Mouse (Mus musculus): ENCODE results near the gene Syvn1. TPM values are rescaled to one million over a fixed set of nuclear protein-coding genes. Genes with fewer than 3 reads are reported as not detected.

The Syvn1 gene
- polyA plus RNA-seq, 1 experiment from 2014 or later: 30.8 TPM

DNA sequence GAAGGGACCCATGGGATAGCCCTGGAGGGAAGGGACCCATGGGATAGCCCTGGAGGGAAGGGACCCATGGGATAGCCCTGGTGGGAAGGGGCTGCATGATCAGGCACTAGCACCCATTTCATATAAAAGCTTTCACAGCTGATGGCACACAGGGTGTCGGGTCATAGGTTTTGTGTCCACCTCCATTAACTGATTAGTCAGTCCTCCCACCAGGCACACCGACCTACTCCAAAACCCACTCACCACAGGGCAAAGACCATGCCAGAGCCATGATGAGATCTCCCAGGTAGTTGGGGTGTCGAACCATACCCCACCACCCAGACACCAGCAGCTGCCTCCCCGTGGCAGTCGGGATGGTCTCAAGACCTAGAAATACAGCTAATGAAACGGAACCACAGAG, 16.7 kb downstream of the Syvn1 start:
- Histone ChIP-seq H3K27ac (no peak overlapping the region), H3K4me1 (peaks cover 62% of the 10 kb centered on the region), H3K9me3 (no peaks in the 10 kb centered on the region), H3K4me3 (peak overlapping the region; percentile 70; the same call in 1 of the 2 replicates), H3K36me3 (replicated peaks) (peaks cover 37% of the 10 kb centered on the region), H3K27me3 (ENCODE audit: poor library complexity, severe bottlenecking) (no peaks in the 10 kb centered on the region)
- no peak for DNase-seq (ENCODE audit: extremely low spot score, low spot score)
- 95% methylated on average over 6 of the region's 6 CpGs for WGBS

- Histone ChIP-seq H3K4me3 (peak overlapping the region; percentile 70), H3K4me1 (peaks cover 51% of the 10 kb centered on the region), H3K36me3 (replicated peaks) (peaks cover 48% of the 10 kb centered on the region), H3K9me3 (no peaks in the 10 kb centered on the region), H3K27ac (peak overlapping the region; percentile 89), H3K27me3 (ENCODE audit: poor library complexity, severe bottlenecking) (0 out of 2 replicates have a peak, but pooled peaks cover 3% of the 10 kb centered on the region)
- DNase-seq (ENCODE audit: extremely low spot score, low spot score): no peak
- 46% methylated on average over 5 of the region's 5 CpGs for WGBS
Observed at GRCm38 (mm10) chr19:6066571-6066970, 20.2 kb downstream of the Syvn1 start.

GRCm38 (mm10) chr19:6067011-6067723, 20.8 kb downstream of the Syvn1 start:
- H3K27ac ChIP-seq: peak overlapping the region; percentile 89
- under 1% methylated on average over 30 of the region's 30 CpGs for WGBS
- no peaks in the 10 kb centered on the region for H3K9me3 ChIP-seq
- H3K36me3 ChIP-seq (replicated peaks): peaks cover 51% of the 10 kb centered on the region
- DNase-seq (ENCODE audit: extremely low spot score, low spot score): peak; percentile 86
- H3K4me1 ChIP-seq: peaks cover 45% of the 10 kb centered on the region
- peak overlapping the region; percentile 70 for H3K4me3 ChIP-seq
- H3K27me3 ChIP-seq (ENCODE audit: poor library complexity, severe bottlenecking): 0 out of 2 replicates have a peak, but pooled peaks cover 3% of the 10 kb centered on the region

DNA sequence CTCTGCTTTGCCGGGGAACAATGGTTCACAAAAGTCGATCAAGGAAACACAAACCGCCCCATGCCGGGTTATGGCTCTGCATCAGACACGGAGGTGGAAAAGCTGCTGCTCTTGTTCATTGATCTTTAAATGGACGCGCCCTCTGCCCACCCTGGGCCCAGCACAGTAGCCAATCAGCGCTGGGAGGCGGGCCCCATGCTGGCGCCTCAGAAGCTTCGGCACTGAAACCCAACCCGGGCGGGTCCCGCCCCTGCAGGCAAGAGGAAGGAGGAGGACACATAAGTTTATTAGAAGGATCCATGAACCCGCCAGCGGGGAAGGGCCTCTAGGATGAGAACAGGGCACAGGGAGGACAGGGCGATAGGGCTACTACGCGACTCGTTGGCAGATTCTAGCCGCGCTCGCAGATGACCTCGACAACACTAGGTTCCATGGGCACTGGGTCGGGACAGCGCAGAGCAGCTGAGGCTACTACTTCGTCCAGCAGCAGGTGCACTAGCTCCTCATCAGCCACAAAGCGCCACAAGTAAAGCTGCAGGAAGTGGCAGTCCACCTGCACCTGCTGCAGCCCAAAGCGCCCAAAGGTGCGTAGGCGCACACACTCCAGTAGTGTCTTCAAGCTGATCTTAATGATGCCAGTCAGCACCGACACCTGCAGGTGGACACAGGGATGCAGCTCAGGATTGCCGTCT, 21.5 kb downstream of the Syvn1 start, which contains the start of gene Tm7sf2:
Gene Tm7sf2 (minus strand): TSS at position 650 of the 692 bp plus-strand sequence.
- Histone ChIP-seq H3K4me1 (peaks cover 38% of the 10 kb centered on the region), H3K27ac (peak within 1 kb of the TSS; percentile 89), H3K4me3 (peak within 1 kb of the TSS; percentile 70), H3K36me3 (replicated peaks) (peaks cover 53% of the 10 kb centered on the region), H3K9me3 (no peaks in the 10 kb centered on the region), H3K27me3 (ENCODE audit: poor library complexity, severe bottlenecking) (0 out of 2 replicates have a peak, but pooled peaks cover 3% of the 10 kb centered on the region)
- WGBS: 8% methylated on average over 33 of the region's 33 CpGs
- DNase-seq (ENCODE audit: extremely low spot score, low spot score): peak; percentile 92

- WGBS: 79% methylated on average over 4 of the region's 4 CpGs
- DNase-seq (ENCODE audit: extremely low spot score, low spot score): no peak
- 0 out of 2 replicates have a peak overlapping the region, but pooled peaks have one; percentile 30 for H3K27ac ChIP-seq
- peaks cover 52% of the 10 kb centered on the region for H3K36me3 ChIP-seq (replicated peaks)
- 0 out of 2 replicates have a peak, but pooled peaks cover 3% of the 10 kb centered on the region for H3K27me3 ChIP-seq (ENCODE audit: poor library complexity, severe bottlenecking)
- peak overlapping the region; percentile 12; the same call in 1 of the 2 replicates for H3K4me3 ChIP-seq
- no peaks in the 10 kb centered on the region for H3K9me3 ChIP-seq
- peaks cover 34% of the 10 kb centered on the region for H3K4me1 ChIP-seq
Observed at GRCm38 (mm10) chr19:6068951-6069350, 22.6 kb downstream of the Syvn1 start.

DNA sequence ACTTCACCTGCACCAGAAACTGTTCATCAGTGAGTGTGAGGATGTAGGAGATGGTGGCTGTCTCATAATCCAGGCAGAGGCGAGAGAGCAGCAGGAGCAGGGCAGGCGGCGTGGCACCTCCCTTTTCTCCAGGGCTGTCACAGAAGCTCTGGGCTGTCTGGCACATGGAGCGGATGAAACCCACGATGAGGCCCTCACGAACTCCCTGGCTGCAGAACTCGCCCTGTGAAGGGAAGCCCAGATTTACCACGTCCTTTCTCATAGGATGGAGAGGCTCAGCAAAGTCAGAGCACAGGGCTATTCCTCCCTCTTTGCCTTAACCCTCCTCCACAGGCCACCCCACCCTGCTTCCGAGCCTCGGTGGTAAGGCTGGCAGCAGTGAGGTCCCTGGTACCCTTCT, 23.5 kb downstream of the Syvn1 start:
- no peak for DNase-seq (ENCODE audit: extremely low spot score, low spot score)
- Histone ChIP-seq H3K36me3 (replicated peaks) (peaks cover 56% of the 10 kb centered on the region), H3K27ac (no peak overlapping the region), H3K9me3 (no peaks in the 10 kb centered on the region), H3K4me3 (no peak overlapping the region), H3K4me1 (peaks cover 34% of the 10 kb centered on the region), H3K27me3 (ENCODE audit: poor library complexity, severe bottlenecking) (0 out of 2 replicates have a peak, but pooled peaks cover 3% of the 10 kb centered on the region)
- 92% methylated on average over 10 of the region's 10 CpGs for WGBS

GRCm38 (mm10) chr19:6070571-6071250, 24.3 kb downstream of the Syvn1 start:
- no peak for DNase-seq (ENCODE audit: extremely low spot score, low spot score)
- Histone ChIP-seq H3K4me3 (peak overlapping the region; percentile 5; the same call in 1 of the 2 replicates), H3K9me3 (no peaks in the 10 kb centered on the region), H3K27me3 (ENCODE audit: poor library complexity, severe bottlenecking) (0 out of 2 replicates have a peak, but pooled peaks cover 3% of the 10 kb centered on the region), H3K36me3 (replicated peaks) (peaks cover 63% of the 10 kb centered on the region), H3K4me1 (peaks cover 32% of the 10 kb centered on the region), H3K27ac (no peak overlapping the region)
- 96% methylated on average over 31 of the region's 31 CpGs for WGBS

GRCm38 (mm10) chr19:6071261-6071660, 24.9 kb downstream of the Syvn1 start:
- Histone ChIP-seq H3K27ac (no peak overlapping the region), H3K4me3 (no peak overlapping the region), H3K27me3 (ENCODE audit: poor library complexity, severe bottlenecking) (0 out of 2 replicates have a peak, but pooled peaks cover 3% of the 10 kb centered on the region), H3K4me1 (peaks cover 32% of the 10 kb centered on the region), H3K36me3 (replicated peaks) (peaks cover 63% of the 10 kb centered on the region), H3K9me3 (no peaks in the 10 kb centered on the region)
- WGBS: 93% methylated on average over 19 of the region's 19 CpGs
- no peak for DNase-seq (ENCODE audit: extremely low spot score, low spot score)

- Histone ChIP-seq H3K4me1 (peaks cover 20% of the 10 kb centered on the region), H3K27ac (no peak overlapping the region), H3K27me3 (ENCODE audit: poor library complexity, severe bottlenecking) (0 out of 2 replicates have a peak, but pooled peaks cover 1% of the 10 kb centered on the region), H3K4me3 (no peak overlapping the region), H3K9me3 (no peaks in the 10 kb centered on the region), H3K36me3 (replicated peaks) (peaks cover 57% of the 10 kb centered on the region)
- 86% methylated on average over 5 of the region's 5 CpGs for WGBS
- DNase-seq (ENCODE audit: extremely low spot score, low spot score): no peak
Observed at GRCm38 (mm10) chr19:6073889-6074288, 27.5 kb downstream of the Syvn1 start.

DNA sequence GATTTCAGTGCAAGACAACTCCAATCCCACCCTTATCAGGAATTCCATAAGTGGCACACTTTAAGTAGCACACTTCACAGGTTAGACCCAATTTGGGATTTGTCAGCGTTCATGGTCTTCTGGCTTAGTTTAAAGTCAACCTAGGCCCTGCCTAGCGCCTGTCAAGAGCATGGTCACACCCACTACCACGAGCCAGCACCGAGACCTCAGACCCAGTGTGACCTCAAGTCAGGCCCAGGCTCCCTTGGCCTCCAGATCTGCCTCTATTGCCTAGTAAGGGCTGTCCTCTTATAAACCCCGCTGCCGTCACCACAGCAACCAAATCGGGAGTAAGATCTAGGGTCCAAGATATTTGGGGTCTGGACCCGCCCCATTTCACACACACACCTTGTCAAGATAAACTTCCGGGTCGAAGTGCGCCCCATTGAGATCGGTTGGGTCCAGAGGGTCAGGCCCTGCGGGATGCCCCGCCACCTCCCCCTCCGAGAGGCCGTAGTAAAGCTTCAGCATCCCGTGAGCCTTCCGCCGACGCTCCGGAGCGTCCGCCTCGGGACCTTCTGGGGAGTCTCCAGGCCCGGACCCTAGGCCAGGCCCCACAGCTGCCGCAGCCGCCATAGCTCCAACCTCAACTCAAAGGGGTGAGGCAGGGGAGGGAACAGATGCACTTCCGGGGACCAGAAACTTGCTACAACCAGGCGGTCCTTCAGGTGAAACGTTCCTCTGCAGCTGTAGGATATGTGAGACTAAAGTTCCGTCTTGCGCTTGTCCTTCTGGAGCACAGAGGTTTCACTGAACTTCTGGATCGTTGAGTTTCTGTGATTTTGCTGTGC, 30.4 kb downstream of the Syvn1 start, which contains the start of gene Vps51:
Gene Vps51 (minus strand): TSS at position 668 of the 830 bp plus-strand sequence.
- Histone ChIP-seq H3K4me3 (peak within 1 kb of the TSS; percentile 76), H3K27me3 (ENCODE audit: poor library complexity, severe bottlenecking) (no peaks in the 10 kb centered on the region), H3K4me1 (peaks cover 18% of the 10 kb centered on the region), H3K27ac (peak within 1 kb of the TSS; percentile 94), H3K36me3 (replicated peaks) (peaks cover 50% of the 10 kb centered on the region), H3K9me3 (no peaks in the 10 kb centered on the region)
- DNase-seq (ENCODE audit: extremely low spot score, low spot score): peak; percentile 83
- 2% methylated on average over 33 of the region's 33 CpGs for WGBS

DNA sequence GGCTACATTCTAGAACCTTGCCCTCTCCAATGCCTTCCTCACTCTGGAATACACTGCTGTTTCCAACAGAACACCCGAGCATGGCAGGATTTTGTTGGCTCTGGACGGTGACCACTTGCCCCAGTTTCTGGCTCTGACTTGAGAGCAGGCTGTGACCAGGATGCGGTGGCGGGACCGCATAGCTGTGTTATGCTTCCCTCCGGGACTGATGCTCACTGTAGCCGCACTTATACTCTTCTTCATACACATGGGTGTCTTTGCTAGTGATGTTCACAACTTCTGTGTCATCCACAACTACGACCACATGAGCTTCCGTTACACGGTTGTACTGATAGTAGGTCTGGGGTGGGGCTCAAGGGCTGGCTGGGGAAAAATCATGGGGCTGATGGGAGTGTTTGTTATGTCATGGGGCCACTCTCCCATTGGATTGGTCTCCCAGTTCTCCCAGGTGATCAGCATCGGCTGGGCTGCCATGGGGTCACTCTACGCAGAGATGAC, 33.7 kb downstream of the Syvn1 start, which contains the start of gene Tmem262:
Gene Tmem262 (plus strand): TSS at position 51 of the 498 bp plus-strand sequence.
- WGBS: 95% methylated on average over 12 of the region's 12 CpGs
- no peak within 1 kb of the TSS for H3K4me3 ChIP-seq
- H3K36me3 ChIP-seq (replicated peaks): peaks cover 39% of the 10 kb centered on the region

More for the DNA sequence above, 33.7 kb downstream of the Syvn1 start, which contains the start of gene Tmem262:
- H3K9me3 ChIP-seq: no peaks in the 10 kb centered on the region
- DNase-seq (ENCODE audit: extremely low spot score, low spot score): no peak
- H3K27ac ChIP-seq: no peak within 1 kb of the TSS
- H3K27me3 ChIP-seq (ENCODE audit: poor library complexity, severe bottlenecking): no peaks in the 10 kb centered on the region
- H3K4me1 ChIP-seq: peaks cover 31% of the 10 kb centered on the region

Measured in forebrain, embryonic 10.5 days (tissue).